Comparison of ENCODE assay signal across 1 mouse cellular context in genomic region chr11:5113645-5114044, GRCm38 (mm10).
TF ChIP-seq lines count a peak whose summit lies in the region.

No protein-coding gene starts in this region.

TF ChIP-seq in CH12.LX, 34 proteins besides CTCF, POLR2A, EP300 and RAD21 (continued from another document):
- TF ChIP-seq HCFC1 (IDR thresholded peaks at IDR 0.05; ENCODE audit: low read depth, low read length) = no peak
